Mouse (Mus musculus) liver, adult (tissue): ENCODE measurements around the gene Nmnat1.

Experiments
- GATA4 ChIP-seq: IDR thresholded peaks from 2 replicates; pipeline ENCODE4 v1.6.1; 2014; ENCODE audit warnings: mild to moderate bottlenecking, low read length; ENCODE audit not compliant: insufficient replicate concordance

The Nmnat1 gene

DNA sequence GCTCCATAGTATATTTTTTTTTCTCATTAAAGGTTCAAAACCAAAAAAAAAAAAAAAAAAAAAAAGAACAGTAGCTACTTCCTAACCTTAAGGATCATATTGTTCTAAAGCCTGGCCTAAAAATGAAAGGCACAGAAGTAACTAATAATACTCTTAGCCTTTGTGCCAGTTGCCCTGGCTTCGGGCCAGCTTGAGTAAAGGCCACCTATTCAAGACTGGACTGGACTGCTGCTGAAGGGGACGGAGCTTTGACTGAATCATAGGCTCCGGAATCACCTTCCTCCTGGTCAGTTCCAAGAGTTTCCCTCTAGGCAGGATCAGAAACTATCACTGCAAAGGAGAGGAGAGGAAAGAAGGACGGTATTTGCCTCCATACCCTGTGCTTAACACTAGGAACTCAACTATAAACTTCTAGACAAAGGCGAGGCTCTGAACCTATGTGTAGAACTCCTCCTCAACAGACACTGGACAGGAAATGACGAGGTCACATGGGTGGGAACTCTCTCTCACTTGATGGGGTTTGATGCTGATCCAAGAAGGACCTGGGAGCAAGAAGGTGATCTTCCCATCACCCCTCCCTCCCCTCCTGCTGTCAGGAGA is 27.1 kb downstream of the Nmnat1 start:
- TF ChIP-seq GATA4: no peak

DNA sequence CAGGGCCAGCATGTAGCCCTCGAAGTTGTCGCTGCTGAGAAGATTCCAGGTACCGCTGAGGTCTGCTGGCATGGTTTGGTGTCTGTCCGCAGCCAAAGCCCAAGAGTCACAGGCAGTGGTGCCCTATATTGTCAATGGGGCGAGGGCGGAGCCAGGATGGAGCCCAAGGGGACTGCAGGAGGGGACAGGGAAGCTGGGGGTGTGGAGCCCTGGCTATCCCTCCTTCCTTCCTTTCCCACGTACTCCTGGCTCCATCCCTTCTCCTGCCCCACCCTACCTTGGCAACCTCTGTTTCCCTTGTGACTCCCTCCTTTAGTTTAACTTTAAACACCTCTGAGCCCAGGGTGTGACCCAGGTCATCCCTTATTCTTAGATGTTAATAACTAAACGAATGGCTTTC is 30.1 kb downstream of the Nmnat1 start, which contains the start of gene Rbp7:
Gene Rbp7 (minus strand): TSS at position 100 of the 400 bp plus-strand sequence.
- no peak for TF ChIP-seq GATA4

DNA sequence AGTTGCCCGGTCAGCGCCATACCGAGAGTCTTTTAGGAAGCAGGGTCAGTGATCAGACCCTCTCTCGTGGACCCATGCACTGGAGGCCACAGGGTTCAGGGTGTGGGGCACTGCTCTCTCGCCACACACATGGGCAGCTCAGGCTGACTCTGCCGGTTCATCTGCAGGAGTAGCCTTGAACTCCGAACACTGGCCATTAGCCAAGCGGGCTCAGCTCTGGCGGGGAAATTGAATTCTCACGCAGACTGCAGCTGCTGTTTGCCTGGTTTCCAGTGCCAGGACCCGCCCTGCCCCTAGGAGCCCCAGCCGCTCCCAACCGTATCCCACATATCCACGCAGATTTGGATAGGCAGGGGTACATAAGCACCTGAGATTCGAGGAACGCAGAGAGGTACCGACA is 30.7 kb downstream of the Nmnat1 start:
- no peak for TF ChIP-seq GATA4

DNA sequence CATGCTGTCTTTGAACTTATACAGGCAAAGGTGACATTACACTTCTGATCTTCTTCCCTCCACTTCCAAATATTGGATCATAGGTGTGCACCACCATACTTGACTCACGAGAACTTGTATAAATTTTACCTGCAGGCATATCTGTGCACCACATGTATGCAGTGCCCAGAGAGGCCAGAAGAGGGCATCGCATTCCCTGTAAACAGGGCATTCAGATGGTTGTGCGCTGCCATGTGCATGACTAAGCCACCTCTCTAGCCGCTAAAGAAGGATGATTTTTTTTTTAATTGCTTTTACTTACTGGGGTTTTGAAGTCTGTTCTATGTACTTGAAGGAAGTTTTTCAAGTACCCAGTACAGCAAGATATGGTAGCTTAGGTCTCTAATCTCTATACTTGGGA is 31.3 kb downstream of the Nmnat1 start:
- no peak for TF ChIP-seq GATA4

DNA sequence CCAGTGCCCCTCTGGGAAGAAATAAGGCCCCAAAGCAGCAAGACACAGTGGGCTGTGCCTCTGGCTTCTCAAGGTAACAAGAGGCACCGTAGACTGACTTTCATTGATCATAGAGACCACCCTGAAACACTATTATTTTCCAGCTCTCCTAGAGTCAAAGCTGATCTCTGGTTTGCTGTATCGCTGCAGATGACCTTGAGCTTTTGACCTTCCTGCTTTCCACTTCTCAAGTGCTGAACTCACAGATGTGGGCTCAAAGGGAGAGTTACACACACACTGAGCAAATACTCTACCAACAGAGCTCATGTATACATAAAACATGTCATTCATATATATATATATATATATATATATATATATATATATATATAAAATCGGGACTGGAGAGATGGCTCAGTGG is 34.4 kb downstream of the Nmnat1 start:
- no peak for TF ChIP-seq GATA4

DNA sequence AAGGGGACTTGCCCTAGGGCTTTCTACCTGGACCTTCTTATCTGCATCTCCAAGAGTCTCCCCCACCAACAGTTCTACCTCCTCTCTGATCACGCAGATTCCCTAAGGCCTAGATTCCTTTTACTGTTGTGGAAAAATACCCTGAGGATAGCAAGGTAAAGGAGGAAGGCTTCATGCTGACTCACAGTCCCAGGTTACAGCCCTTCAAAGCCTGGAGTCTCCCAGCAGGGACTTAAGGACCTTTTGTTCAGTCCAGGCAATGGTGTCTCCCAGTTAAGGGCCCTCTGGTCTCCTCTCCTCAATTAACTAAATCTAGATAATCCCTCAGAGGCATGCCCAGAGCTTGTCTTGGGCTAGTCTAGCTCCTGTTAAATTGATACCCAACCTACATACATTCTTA is 38.7 kb downstream of the Nmnat1 start:
- TF ChIP-seq GATA4: no peak

DNA sequence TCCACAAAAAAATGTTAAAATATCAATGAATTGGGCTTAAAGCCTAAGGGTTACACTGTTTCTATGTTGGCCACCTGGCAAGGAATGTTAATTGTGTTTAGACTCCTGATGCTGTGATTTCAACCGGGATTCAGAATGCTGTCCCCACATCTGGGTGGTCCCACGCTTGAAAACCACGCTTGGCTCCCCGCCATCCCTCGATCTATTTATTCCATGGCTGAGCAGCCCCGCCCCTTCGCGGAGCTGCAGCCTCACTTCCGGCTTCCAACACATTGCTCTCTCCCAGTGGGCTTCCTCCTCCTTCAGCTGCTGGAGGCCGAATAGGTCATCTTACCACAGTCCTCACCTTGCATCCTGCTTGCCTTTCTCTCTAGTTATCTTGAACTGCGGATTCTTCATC is 39.1 kb downstream of the Nmnat1 start:
- TF ChIP-seq GATA4: no peak

DNA sequence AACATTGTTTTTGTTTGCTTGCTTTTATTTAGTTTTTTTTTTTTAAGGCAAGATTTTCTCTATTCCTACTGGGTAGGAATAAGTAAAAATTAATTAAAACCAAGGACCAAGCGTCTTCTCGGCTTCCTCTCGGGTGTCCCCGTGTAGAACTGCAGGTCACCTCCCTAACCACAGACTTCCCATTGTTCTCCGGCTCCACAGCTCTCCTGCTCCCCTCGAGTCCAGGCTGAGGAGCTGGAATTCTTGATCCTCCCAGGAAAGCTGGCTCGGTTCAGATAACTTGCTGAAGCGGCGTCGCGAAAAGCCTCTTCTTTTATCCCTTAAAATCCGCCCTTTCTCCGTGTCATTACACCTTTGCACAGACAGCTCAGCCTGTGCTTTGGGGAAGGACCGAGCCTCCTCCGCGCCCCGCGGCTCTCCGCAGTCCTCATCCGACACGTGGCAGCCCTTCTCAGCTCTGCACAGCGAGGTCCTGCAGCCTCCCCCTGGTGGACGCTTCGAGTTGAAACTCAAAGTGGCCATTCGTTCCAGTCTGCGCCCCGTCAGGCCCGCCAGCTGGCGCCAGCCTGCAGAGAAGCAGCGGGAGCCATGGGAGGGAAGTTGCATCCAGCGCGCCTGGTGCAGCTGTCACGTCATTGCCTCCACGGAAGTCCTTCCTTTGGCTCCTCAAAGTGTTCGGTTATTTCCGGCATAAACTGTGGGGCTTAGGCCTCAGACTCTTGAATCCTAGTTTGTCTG is 39.9 kb downstream of the Nmnat1 start:
- no peak for TF ChIP-seq GATA4

DNA sequence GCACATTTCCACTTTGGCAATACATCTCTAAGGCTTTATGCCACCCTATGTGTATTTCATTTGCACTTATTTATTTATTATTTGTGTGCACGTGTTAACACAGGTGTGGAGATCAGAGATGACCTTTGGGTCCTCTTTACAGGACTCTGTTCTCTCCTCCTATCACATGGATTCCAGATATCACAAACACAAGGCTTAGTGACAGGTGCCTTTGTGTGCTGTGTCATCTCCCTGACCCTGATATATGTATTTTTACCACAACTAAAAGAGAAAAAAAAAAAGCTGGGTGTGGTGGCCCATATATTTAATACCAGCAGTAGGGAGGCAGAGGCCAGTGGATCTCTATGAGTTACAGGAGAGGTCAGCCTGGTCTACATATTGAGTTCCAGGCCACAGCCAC is 40.5 kb downstream of the Nmnat1 start:
- TF ChIP-seq GATA4: no peak

DNA sequence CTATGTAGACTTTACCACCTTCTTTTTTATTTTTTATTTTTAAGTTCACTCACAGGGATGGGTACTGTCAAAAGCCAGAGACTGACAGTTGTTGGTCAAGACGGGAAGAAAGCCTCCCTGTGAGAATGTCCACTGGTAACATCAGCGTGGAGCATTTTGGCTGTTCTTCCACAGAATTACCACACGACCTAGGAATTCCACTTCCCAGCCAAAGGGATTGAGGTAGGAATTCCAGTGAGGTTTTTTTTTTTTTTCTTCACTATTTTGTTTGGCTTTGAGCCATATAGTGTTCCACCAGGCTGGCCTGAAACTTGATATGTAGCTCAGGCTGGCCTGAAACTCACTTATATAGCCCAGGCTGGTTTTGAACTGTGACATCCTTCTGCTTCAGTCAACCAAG is 42.6 kb downstream of the Nmnat1 start:
- no peak for TF ChIP-seq GATA4

DNA sequence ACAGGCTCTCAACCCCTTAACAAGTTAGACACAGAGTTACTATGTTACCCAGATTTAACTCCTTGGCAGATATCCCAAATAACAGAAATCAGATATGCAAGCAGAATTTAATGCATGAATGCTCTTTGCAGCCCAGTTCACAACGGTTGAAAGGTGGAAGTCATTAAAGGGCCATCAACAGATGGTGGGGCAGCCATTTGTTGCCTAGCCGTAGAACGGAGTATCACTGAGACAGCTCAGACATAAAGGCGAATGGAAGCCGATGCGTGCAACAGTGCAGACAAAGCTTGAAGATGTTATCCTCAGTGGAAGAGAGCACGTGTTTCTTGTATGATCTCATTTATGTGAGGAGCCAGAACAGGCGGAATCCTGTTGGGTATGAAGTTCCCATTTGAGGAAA is 44.4 kb downstream of the Nmnat1 start:
- TF ChIP-seq GATA4: no peak

DNA sequence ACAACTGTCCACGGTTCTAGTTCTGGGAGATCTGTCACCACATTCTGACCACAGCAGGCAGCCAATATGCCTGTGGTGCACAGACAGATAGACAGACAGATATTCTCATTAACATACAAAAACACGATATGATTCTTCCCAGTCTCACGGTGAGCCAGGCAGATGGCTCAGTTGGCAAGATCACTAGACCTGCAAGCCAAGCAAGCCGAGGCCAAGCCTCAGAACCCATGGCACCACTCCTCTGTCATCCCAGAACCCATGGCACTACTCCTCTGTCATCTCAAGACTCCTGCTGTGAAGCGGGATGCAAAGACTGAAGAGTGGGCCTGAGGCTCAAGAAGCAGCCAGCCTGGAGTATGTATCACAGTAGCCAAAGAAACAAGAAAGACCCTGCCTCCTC is 55.4 kb downstream of the Nmnat1 start:
- no peak for TF ChIP-seq GATA4

DNA sequence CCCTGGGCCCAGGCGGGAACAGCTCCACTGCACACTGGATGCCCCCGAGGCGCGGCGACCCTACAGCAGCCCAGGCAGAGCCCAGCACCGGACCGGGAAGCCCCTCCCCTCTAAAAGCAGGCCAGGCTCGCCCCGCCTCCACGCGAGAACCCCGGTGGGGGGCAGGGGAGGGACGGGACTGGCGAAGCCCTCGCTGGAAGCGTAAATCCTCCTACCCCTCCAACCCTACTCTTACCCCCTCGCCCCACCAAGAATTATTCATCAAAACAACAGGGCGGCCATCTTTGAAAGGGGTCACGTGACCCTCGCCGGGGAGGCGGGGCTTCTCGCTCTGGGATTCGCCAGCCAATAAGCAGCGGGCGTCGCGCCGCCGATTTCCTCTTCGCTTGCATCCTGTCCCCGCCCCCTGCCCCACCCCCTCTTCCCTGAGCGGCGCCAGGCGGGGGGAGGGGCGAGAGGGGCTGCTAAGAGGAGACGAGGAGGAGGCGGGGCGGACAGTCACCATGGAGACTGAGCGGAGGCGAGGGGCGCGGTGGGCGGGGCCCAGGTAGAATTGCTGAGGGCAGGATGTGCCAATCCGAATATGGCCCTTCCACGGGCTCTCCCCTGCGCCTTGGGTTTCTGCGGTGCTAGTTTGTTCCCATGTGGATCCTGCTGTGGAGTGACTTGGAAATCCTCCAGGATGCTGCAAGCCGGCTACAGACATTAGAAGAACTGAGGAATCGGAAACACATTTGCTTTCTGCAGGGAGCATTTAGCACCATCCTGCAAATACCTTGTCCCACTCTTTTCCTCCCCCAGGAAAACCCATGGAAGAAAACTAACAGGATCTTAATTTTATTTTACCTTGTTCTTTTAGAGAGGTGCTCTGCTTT is 58.4 kb downstream of the Nmnat1 start, which contains the start of gene Ube4b:
Gene Ube4b (minus strand): TSS at position 425 of the 875 bp plus-strand sequence.
- no peak; the same call in 1 of the 2 replicates for TF ChIP-seq GATA4

DNA sequence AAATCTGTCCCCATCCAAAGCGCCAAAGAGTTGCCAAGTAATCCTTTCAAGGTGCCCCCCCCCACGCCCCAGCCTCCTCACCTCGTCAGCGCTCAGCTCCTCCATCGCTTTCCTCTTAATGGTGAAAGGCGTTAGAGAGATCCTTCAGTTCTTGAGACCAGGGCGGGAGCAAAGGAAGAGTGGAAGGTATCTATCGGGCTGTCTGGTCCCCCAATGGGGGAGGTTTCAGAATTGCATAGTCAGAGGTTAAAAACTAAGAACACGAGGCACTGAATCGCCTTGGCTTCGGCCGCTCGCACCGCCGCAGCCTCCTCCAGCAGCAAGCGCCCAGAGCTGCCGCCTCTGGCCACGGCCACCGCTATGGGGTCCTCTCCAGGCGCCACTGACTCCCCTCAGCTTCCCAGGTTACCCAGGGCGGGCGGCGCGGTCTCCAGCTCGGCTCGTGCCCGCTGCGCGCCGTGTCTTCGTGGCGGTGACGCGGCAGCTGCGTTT is 59.2 kb downstream of the Nmnat1 start:
- TF ChIP-seq GATA4: no peak

DNA sequence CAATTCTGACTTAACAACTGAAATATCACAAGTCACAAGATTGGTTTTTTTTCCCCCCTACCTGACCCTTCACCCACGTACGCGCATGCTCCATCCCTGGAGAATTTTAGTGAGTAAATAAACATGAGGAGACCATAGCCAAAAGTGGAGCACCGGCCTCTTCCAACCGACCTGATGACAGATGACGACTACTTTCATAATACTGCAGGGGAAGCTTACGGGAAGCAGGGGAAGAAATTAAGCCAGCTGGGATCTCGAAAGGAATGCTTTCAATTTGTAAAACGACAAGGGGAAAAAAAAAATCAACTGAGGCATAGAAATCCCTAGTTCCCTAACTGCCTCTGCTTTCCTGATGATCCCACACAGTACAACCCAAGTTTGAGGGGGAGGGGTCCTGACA is 60.2 kb downstream of the Nmnat1 start:
- TF ChIP-seq GATA4: no peak
